Mouse (Mus musculus): Measurements from ENCODE around the gene Rnase13.

Rnase13 gene

GRCm38 (mm10) chr14:51913062-51913959 is 9.3 kb downstream of the Rnase13 start:
- peak; percentile 48 for DNase-seq (ENCODE audit: extremely low spot score, low spot score)

GRCm38 (mm10) chr14:51912391-51913061 is 10.0 kb downstream of the Rnase13 start:
- DNase-seq (ENCODE audit: extremely low spot score, low spot score) = peak; percentile 19

GRCm38 (mm10) chr14:51911301-51911700 is 11.3 kb downstream of the Rnase13 start:
- DNase-seq (ENCODE audit: extremely low spot score, low spot score) = no peak

GRCm38 (mm10) chr14:51906102-51906501 is 16.5 kb downstream of the Rnase13 start:
- DNase-seq (ENCODE audit: extremely low spot score, low spot score) = no peak

- no peak for DNase-seq (ENCODE audit: extremely low spot score, low spot score)
These were observed 17.9 kb downstream of the Rnase13 start for GRCm38 (mm10) chr14:51904706-51905105.

GRCm38 (mm10) chr14:51903782-51904181 is 18.8 kb downstream of the Rnase13 start:
- no peak for DNase-seq (ENCODE audit: extremely low spot score, low spot score)

GRCm38 (mm10) chr14:51902806-51903710 is 19.5 kb downstream of the Rnase13 start:
- DNase-seq (ENCODE audit: extremely low spot score, low spot score) = peak; percentile 86

GRCm38 (mm10) chr14:51899351-51899750 is 23.2 kb downstream of the Rnase13 start:
- DNase-seq (ENCODE audit: extremely low spot score, low spot score) = no peak

- no peak for DNase-seq (ENCODE audit: extremely low spot score, low spot score)
These were observed 25.9 kb downstream of the Rnase13 start for GRCm38 (mm10) chr14:51896539-51897170.

- no peak for DNase-seq (ENCODE audit: extremely low spot score, low spot score)
These were observed 26.6 kb downstream of the Rnase13 start for GRCm38 (mm10) chr14:51896019-51896418.

GRCm38 (mm10) chr14:51895071-51895470 is 27.5 kb downstream of the Rnase13 start:
- no peak for DNase-seq (ENCODE audit: extremely low spot score, low spot score)

GRCm38 (mm10) chr14:51893809-51894208 is 28.8 kb downstream of the Rnase13 start:
- no peak for DNase-seq (ENCODE audit: extremely low spot score, low spot score)

GRCm38 (mm10) chr14:51893094-51893794 is 29.3 kb downstream of the Rnase13 start:
- no peak for DNase-seq (ENCODE audit: extremely low spot score, low spot score)

- no peak for DNase-seq (ENCODE audit: extremely low spot score, low spot score)
These were observed 30.2 kb downstream of the Rnase13 start, which contains the start of gene Slc39a2 for GRCm38 (mm10) chr14:51892191-51892939. Slc39a2 (plus strand) TSS chr14:51892889.

- DNase-seq (ENCODE audit: extremely low spot score, low spot score) = no peak
These were observed 32.7 kb downstream of the Rnase13 start for GRCm38 (mm10) chr14:51889833-51890232.

GRCm38 (mm10) chr14:51886051-51886450 is 36.5 kb downstream of the Rnase13 start:
- DNase-seq (ENCODE audit: extremely low spot score, low spot score) = no peak

GRCm38 (mm10) chr14:51884598-51885331 is 37.8 kb downstream of the Rnase13 start, which contains the start of gene Mettl17:
Mettl17 (plus strand) TSS chr14:51884842.
- DNase-seq (ENCODE audit: extremely low spot score, low spot score) = peak; percentile 94

GRCm38 (mm10) chr14:51884031-51884544 is 38.5 kb downstream of the Rnase13 start:
- DNase-seq (ENCODE audit: extremely low spot score, low spot score) = no peak

All from neural tube, embryonic 10.5 days (tissue).